Mouse (Mus musculus) heart, postnatal 0 days (tissue): ENCODE data around the gene Scfd2. TPM values are rescaled to one million over a fixed set of nuclear protein-coding genes. Genes with fewer than 3 reads are reported as not detected.

ENCODE experiments used
- ATAC-seq: fragments of 200-750 bp; cut with Nextera tagmentation; 2 replicates; pipeline ENCODE4 v1.8.0; 2017; ENCODE audit warnings: low read depth, moderate number of reproducible peaks, moderate library complexity; ENCODE audit not compliant: insufficient read depth
- DNase-seq: peaks from one replicate; pipeline ENCODE4 v3.0.0-alpha.2; 2016; ENCODE audit warnings: low spot score
- H3K27ac ChIP-seq: fragments of 300-500 bp; sonication (generic); 2 replicates; pipeline ENCODE4 v1.5.1; 2014; ENCODE audit warnings: low read depth, mild to moderate bottlenecking
- H3K27me3 ChIP-seq: fragments of 300-500 bp; sonication (generic); 2 replicates; pipeline ENCODE4 v1.6.1; 2014; ENCODE audit warnings: low read length, mixed read lengths; ENCODE audit not compliant: control insufficient read depth, insufficient read depth
- H3K36me3 ChIP-seq: fragments of 300-500 bp; sonication (generic); replicated peaks from 2 replicates; pipeline ENCODE4 v1.6.1; 2014; ENCODE audit warnings: low read length, mixed read lengths; ENCODE audit not compliant: control insufficient read depth, insufficient read depth
- H3K4me1 ChIP-seq: fragments of 300-500 bp; sonication (generic); 2 replicates; pipeline ENCODE4 v1.6.1; 2014; ENCODE audit warnings: antibody characterized with exemption; ENCODE audit not compliant: control insufficient read depth, insufficient read depth
- H3K4me2 ChIP-seq: fragments of 300-500 bp; sonication (generic); 2 replicates; pipeline ENCODE4 v1.6.1; 2014; ENCODE audit warnings: low read depth, mild to moderate bottlenecking, low read length, moderate library complexity
- H3K4me3 ChIP-seq: fragments of 300-500 bp; sonication (generic); 2 replicates; pipeline ENCODE4 v1.5.1; 2014; ENCODE audit warnings: low read depth, low read length
- H3K9ac ChIP-seq: fragments of 300-500 bp; sonication (generic); replicated peaks from 2 replicates; pipeline ENCODE4 v1.6.1; 2014; ENCODE audit warnings: low read depth, low read length, mixed read lengths
- H3K9me3 ChIP-seq: fragments of 300-500 bp; sonication (generic); replicated peaks from 2 replicates; pipeline ENCODE4 v1.6.1; 2016; ENCODE audit warnings: low read length; ENCODE audit not compliant: control insufficient read depth
- CTCF ChIP-seq: IDR thresholded peaks from 2 replicates; pipeline ENCODE4 v1.5.1; 2016; ENCODE audit warnings: antibody characterized with exemption, control low read depth, low read depth
- EP300 ChIP-seq: IDR thresholded peaks from 2 replicates; pipeline ENCODE4 v1.6.1; 2016; ENCODE audit warnings: antibody characterized with exemption, low read depth
- WGBS: fragments of 180-500 bp; shearing (Covaris S2); extraction: QIAGEN DNeasy Blood & Tissue Kit; methylation state at CpG from one replicate; pipeline ENCODE4 v1.1.7; 2014; 5-methylcytosine and 5-hydroxymethylcytosine counted together
- polyA plus RNA-seq: library from polyadenylated mRNA; unstranded; fragments of >200 nt; fragmentation: Nextera tagmentation; extraction: Ambion mirVana; gene quantifications from 2 replicates; pipeline ENCODE4 v1.2.1, GENCODE M21; 2015
- total RNA-seq: library from RNA; depleted of rRNA; stranded (reverse); fragments of >200 nt; gene quantifications from 2 replicates; pipeline ENCODE4 v1.2.3, GENCODE M21; 2014; ENCODE audit warnings: low replicate concordance

The Scfd2 gene
- total and polyA plus RNA-seq, 2 experiments from 2014 or later: 14.2 to 24.3 TPM

- Histone ChIP-seq H3K4me1 (no peaks in the 10 kb centered on the region), H3K27me3 (no peaks in the 10 kb centered on the region), H3K9ac (no peak overlapping the region), H3K36me3 (no peaks in the 10 kb centered on the region), H3K9me3 (no peaks in the 10 kb centered on the region), H3K27ac (no peak overlapping the region), H3K4me2 (no peak overlapping the region), H3K4me3 (no peak overlapping the region)
- TF ChIP-seq CTCF (no peak), EP300 (no peak)
- 92% methylated on average over 2 of the region's 2 CpGs for WGBS
- ATAC-seq (no peak), DNase-seq (no peak)
Observed at GRCm38 (mm10) chr5:74456759-74457158, 74.8 kb downstream of the Scfd2 start.

DNA sequence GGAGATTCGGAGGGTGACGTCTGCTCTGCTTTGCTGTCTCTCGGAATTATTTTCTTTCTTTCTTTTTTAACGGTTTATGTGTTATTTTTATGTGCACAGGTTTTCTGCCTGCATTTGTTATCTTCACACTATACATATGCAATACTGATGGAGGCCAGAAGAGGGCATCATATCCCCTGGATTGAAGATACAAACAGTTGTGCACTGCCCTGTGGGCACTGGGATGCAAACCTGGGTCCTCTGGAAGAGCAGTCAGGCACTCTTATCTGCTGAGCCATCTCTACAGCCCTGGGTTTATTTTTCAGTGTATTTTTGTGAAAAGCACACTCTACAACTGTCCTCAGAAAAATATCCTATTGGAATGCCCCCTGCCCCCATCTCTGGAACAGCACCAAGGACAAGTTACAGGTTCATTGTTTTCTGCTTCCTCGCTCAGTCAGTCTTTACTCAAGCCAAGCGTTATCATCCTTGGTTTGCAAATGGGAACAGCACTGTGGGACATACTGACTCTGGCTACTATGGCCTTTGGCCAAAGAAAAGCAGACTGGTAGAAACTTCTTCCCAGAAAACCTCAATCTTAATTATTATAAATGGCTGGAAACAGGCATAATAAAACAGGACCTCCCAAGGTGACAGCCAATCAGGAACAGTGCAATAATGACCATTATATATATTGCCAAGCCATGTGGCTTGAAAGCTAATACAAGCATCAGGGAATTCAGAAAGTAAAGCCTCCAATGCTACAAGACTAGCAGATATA is 75.9 kb downstream of the Scfd2 start:
- no peaks in the 10 kb centered on the region for H3K36me3 ChIP-seq
- H3K9ac ChIP-seq: no peak overlapping the region
- no peak overlapping the region for H3K4me2 ChIP-seq
- WGBS: 82% methylated on average over 6 of the region's 6 CpGs
- TF ChIP-seq EP300: no peak
- peak; percentile 32 for TF ChIP-seq CTCF
- H3K4me3 ChIP-seq: no peak overlapping the region
- no peak overlapping the region for H3K27ac ChIP-seq
- H3K9me3 ChIP-seq: no peaks in the 10 kb centered on the region
- no peaks in the 10 kb centered on the region for H3K4me1 ChIP-seq
- ATAC-seq: no peak
- DNase-seq: no peak
- no peaks in the 10 kb centered on the region for H3K27me3 ChIP-seq

DNA sequence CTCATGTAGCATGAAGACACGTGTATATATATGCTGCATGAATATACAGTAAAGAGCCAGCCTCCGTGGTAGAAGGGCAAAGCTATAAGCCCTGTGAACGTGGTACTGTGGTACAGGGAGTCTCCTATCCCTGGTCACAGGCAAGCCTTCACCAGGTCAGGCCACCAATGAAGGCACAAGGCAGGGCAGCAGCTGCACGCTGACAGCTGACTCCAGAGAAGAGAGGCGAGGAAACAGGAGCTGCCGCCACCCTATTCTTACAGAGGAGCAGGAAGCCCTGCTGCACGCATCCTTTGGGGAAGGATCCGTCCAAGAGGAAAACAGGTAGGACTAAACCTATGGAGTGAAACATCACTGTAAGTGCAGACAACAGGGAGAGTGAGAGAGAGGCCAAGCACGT is 76.5 kb downstream of the Scfd2 start:
- Histone ChIP-seq H3K9ac (no peak overlapping the region), H3K27ac (no peak overlapping the region), H3K4me2 (no peak overlapping the region), H3K4me1 (no peaks in the 10 kb centered on the region), H3K36me3 (no peaks in the 10 kb centered on the region), H3K4me3 (no peak overlapping the region), H3K9me3 (no peaks in the 10 kb centered on the region), H3K27me3 (no peaks in the 10 kb centered on the region)
- ATAC-seq (no peak), DNase-seq (no peak)
- TF ChIP-seq CTCF (no peak), EP300 (no peak)
- WGBS: 80% methylated on average over 9 of the region's 9 CpGs

- no peaks in the 10 kb centered on the region for H3K36me3 ChIP-seq
- no peaks in the 10 kb centered on the region for H3K4me1 ChIP-seq
- H3K9ac ChIP-seq: no peak overlapping the region
- ATAC-seq (no peak), DNase-seq (no peak)
- H3K27ac ChIP-seq: no peak overlapping the region
- no peaks in the 10 kb centered on the region for H3K9me3 ChIP-seq
- H3K4me2 ChIP-seq: no peak overlapping the region
- no peaks in the 10 kb centered on the region for H3K27me3 ChIP-seq
- 53% methylated on average over 5 of the region's 5 CpGs for WGBS
- no peak overlapping the region for H3K4me3 ChIP-seq
- TF ChIP-seq CTCF (no peak), EP300 (no peak)
Observed at GRCm38 (mm10) chr5:74450977-74451376, 80.6 kb downstream of the Scfd2 start.

DNA sequence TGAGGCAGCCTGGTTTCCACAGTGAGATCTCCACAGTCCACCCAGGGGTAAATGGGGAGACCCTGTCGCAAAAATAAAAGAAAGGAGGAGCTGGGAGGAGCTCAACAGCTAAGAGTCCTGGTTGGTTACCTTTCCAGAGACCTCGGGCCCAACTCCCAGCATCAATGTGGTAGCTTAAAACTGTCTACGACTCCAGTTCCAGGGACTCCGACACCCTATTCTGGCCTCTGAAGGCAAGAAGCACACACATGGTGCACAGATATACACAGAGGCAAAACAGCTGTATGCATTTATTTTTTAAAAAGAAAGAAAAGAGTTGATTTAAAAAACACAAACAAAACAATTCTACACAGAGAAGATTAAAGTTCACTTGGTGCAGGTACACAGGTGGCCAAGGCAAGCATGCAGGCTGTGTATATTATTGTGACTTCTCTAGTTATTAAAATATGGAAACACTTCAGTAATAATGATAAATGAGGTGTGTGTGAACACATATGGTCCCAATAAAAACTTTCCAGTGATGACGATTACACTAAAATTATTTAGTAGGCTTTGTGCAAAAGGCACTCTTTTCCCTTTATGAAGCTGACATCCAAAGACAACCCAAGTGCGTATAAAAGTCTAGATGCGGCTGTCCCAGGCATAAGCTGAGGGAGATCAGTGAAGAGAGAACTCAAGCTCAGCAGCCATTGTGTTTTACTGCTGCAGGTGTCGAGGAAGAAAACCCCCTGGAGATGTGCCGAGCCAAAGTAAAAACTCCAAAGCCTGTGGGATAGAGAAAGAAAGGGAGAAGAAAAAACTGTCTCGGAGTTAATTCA is 83.8 kb downstream of the Scfd2 start:
- no peaks in the 10 kb centered on the region for H3K27me3 ChIP-seq
- H3K27ac ChIP-seq: no peak overlapping the region
- 85% methylated on average over 10 of the region's 10 CpGs for WGBS
- no peak overlapping the region for H3K9ac ChIP-seq
- TF ChIP-seq CTCF (no peak), EP300 (no peak)
- no peak for ATAC-seq
- no peaks in the 10 kb centered on the region for H3K36me3 ChIP-seq
- no peak overlapping the region for H3K4me2 ChIP-seq
- no peaks in the 10 kb centered on the region for H3K9me3 ChIP-seq
- no peaks in the 10 kb centered on the region for H3K4me1 ChIP-seq
- no peak overlapping the region for H3K4me3 ChIP-seq
- DNase-seq: no peak
